Mouse (Mus musculus) embryo, embryonic 11 days (tissue): ENCODE results near the gene Rab8a.

Experiments
- DNase-seq: peaks from one replicate; pipeline ENCODE4 v3.0.0-alpha.2; 2015

Gene Rab8a

DNA sequence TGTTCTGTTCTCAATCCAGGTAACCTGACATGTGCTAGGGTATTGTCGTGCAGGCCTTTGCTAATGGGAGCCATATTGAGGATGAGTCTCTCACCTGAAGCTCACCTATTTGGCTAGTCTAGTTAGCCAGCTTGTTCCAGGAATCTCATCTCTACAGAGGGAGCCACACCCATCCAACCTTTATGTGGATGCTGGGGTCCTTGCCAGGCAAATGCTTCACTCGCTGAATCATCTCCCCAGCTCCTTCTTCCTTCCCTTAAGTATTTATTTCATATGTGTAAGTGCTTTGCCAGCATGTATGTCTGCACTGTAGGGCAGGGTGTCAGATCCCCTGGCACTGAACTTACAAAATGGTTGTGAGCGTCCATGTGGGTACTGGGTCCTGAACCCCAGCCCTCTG is 14.4 kb upstream of the Rab8a start:
- no peak for DNase-seq

DNA sequence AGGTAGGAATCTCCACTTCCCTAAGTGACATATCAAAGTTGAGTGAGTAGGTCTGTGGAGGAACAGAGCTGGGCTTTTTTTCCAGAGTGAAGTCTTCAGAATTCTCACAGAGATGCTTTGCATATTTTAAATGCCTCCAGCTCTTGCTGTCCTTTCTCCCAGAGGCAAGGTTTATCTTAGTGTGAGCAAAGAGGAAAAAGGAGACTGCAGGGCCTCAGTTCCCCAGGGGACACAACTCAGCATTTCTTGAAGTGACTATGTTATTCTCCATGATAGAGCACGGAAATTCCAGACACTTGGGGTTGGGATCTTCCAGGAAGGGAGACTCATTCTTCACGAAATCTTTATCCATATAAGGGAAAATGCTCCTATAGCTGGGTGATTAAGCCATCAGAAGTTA is 13.7 kb upstream of the Rab8a start:
- no peak for DNase-seq

DNA sequence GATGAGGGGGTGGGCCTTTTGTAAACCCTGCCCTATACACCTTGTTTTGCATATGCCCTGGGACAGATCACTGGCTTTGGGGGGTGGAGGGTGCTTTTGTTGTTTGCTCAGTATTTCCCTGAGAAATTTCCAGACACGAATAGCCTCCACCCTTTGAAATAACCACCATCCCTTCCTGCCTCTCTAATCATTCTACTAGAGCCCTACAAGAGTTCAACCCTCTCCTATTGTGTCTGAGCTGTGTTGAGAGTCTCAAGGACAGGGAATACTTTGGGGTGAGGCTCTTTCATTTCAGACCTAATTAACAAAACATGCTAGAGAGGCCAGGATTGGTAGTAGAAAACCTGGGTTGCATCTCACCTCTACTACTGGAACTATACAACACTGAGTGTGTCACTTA is 11.9 kb upstream of the Rab8a start:
- no peak for DNase-seq

DNA sequence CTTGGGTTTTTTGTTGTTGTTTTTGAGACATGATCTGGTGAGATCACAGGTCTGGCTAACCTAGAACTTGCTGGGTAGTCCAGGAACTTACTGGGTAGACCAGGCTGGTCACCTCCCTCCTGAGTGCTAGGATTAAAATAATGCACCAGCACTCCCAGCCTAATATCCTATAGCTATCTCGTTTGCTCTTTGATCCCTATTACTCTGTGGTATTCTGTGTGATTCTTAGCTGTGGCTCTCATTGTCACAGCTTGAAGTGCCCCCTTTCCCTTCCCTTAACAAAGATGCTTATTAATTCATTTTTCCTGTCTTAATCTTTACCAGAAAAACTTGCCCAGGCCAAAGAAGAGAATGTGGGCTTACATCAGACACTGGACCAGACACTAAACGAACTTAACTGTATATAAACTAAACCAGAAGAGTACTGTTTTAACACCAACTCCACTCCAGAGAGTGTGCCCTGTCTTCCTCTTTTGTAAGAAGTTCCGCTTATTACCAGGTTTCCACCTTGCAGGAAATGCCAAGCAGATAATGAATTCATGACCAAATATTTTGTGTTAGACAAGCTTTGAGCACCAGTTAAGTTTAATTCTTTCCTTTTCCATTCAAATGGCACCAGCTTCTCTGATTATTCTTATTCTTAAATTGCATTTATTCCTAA is 9.5 kb upstream of the Rab8a start:
- DNase-seq, result no peak

DNA sequence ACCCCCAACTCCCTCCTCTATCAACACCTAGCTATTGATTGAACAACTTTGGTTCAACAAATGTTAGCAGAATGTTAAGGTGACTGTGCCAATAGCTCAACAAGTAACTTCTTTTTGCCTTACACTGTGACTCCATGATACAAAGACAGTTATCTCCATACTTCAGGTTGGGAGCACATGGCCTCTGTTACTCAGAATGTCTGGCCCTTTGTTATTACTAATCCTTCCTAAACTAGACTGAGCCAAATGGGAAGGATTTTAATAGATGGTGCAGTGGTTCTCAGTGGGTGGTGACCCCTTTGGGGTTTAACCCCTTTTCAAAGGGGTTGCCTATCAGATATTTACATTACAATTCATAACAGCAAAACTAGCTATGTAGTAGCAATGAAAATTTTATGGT is 7.6 kb upstream of the Rab8a start:
- no peak for DNase-seq

DNA sequence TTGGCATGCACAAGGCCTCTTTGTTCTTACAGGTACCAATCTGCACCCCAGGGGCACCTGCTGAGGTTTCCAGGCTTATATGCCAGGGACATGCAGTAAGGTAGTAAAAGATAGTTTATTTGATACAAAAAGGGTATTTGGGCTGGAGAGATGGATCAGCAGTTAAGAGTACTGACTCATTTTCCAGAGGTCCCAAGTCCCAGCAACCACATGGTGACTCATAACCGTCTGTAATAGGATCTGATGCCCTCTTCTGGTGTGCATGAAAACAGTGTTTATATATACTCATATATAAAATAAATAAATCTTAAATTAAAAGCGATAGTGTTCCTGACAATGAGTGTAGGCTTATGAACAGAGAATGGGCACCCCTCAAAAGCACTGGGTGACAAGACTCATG is 2.9 kb upstream of the Rab8a start:
- no peak for DNase-seq

DNA sequence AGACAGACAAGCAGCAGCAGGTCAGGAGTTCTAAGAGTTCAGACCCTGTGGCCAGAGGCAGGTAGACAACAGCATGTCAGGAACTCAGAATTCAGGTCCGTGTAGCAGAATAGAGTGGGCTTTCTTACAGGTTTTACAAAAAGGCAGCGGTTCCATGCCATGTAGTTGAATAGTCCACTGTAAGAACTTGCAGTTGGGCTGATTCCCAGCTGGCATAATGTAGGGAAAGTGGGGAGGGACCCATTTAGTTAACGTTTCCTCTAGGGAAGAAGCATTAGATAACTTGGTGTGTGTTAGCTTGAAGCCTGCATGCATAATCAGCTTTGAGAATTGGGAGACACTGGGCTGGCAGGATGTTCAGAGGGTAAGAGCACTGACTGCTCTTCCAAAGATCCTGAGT is 2.3 kb upstream of the Rab8a start:
- no peak for DNase-seq

DNA sequence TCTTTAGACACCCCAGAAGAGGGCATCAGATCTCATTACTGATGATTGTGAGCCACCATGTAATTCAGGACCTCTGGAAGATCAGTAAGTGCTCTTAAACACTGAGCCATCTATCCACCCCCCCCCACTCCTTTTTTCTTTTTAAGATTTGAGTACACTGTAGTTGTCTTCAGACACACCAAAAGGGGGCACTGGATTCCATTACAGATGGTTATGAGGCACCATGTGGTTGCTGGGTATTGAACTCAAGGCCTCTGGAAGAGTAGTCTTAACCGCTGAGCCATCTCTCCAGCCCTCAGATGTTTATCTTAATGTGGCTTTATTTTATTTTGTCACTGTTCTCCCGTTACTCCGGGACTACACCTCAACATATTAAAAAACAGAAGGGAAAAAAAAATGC is 993 bp upstream of the Rab8a start:
- DNase-seq, result no peak

DNA sequence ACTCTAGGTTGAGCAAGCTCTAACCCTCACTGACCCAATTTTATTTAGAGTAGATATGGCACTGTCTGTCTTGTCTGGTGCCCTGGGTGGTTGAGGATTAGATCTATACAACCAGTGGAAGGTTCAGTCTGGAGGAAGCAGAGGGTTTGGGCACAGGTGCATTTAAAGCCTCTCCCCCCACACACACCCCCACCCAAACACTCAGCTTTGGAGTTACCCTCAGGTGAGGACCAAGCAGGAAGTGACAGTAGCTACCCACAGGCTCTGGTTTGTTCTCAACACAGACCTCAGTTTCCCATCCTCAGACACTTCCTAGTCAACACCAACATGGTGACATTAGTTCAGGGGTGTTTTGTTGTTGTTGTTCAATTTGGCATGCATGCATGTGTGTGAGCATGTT is 1.8 kb downstream of the Rab8a start:
- no peak for DNase-seq

DNA sequence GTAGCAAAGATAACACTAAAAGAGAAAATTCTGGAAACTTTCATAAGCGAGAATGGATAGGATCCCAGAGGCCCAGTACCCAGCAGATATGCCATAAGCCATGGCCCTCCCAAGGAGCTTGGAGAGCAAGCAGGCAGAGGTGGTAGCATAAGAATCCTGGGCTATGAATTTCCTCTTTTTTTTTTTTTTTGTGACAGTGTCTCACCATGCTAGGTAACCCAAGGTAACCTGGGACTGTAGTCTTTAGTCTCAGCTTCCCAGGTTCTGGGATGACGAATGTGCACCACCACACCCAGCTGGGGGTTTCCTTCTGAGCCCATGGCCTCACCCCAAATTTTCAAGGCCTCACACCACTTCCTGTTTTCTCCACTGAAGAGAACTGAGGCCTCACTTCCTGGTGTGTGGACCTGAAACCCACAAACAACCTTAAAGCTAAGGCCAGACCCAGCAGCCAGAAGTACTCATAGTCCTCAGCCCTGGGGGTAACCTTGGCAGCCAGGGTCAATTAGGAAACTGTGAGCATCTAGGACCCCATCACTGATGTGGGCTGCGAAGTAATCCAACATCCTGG is 8.2 kb downstream of the Rab8a start:
- DNase-seq, result no peak

DNA sequence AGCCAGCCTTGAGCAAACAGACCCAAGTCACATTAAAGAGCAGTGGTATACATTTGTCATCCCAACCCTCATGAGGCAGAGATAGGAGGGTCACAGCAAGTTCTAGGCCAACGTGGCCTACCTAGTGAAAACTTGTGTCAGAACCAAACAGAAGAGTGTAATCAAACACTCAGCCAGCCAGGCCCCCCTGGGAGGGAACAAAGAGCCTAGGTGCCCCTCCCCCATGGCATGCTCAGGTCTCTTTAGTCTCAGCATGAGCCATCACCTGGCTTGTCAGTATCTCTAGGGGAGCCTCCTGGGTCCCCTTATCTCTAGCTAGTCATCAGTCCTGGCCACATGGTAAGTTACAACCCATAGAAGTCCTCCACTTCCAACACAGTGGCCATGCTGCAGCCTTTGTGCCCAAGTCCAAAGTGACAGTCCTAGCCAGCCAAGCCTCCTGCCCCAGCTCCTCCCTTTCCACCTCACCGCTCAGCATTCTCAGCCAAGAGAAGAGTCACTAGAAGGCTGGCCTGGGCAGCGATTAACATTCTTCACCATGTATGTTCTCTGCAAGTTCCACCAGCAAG is 8.8 kb downstream of the Rab8a start:
- no peak for DNase-seq

DNA sequence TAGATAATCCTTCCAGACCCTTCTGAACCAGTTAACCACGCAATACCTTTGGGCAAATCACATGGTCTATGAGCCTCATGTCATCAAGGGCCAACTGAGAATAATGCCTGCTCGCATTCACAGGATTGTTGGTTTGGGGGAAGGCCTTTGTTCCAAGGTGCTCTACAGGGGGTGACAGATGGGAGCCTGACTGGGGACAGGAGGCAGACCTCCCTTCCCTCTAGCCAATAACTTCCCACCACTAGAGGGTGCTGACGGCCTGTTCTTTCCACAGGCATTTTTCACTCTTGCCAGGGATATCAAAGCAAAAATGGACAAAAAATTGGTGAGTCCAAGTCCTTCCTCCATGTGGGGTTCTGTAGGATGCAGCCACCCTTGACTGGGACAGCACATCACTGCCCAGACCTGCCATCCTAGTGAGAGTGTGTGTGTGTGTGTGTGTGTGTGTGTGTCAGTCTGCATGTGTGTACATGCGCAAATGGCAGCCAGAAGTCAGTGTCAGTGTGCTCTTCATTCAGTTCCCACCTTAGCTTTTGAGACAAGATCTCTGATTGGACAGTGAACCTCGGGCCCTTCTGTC is 16.4 kb downstream of the Rab8a start:
- DNase-seq, result peak; percentile 78

DNA sequence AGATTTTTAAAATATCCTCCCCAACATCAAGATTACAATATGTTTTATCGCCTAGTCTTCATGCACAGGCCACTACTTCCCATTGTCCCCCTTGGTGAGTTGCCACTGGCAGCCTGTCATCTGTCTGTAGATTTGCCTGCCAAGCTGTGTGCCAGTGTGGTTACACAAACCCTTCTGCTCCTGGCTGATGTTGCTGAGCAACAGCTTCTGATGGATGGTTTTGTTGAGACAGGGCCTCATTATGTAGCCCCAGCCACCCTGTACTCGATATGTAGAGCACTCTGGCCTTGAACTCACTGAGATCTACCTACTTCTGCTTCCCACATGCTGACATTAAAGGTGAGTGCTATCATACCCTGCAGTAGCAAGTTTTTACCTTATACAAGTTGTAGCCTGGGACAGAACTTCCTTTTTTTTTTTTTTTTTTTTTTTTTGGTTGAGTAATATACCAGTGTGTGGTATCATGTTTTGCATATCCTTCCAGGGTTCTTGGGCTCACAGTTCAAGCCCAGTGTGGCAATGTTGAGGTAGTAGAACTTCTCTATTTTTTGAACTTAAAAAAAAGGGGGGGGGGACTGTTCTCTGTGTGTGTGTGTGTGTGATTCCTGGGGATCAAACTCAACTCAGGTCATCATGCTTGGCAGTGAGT is 22.7 kb downstream of the Rab8a start:
- no peak for DNase-seq

DNA sequence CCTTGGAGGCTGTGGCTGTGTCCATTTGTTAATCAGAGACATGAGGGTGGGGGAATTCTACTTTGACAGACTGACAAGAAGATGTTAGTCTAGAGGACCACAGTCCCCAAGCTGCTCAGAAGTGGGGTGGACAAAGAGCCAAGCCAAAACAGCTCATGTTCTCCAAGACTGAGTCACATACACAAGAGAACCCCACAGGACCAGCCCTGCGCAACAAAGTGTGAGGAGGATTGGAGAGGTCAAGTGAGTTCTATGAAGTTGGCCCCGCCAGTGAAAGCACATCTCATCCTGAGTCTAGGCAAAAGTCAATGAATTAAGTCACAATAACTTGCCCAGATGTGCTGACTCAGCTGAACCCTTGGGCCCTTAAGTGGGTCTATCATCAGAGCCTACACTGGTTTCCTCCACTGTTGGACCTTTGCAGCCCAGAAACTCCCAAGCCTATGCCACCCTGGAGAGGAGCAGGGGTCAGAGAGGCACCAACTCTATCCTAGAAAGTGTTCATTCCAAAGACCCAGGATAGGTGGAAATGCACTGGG is 26.9 kb downstream of the Rab8a start:
- no peak for DNase-seq

DNA sequence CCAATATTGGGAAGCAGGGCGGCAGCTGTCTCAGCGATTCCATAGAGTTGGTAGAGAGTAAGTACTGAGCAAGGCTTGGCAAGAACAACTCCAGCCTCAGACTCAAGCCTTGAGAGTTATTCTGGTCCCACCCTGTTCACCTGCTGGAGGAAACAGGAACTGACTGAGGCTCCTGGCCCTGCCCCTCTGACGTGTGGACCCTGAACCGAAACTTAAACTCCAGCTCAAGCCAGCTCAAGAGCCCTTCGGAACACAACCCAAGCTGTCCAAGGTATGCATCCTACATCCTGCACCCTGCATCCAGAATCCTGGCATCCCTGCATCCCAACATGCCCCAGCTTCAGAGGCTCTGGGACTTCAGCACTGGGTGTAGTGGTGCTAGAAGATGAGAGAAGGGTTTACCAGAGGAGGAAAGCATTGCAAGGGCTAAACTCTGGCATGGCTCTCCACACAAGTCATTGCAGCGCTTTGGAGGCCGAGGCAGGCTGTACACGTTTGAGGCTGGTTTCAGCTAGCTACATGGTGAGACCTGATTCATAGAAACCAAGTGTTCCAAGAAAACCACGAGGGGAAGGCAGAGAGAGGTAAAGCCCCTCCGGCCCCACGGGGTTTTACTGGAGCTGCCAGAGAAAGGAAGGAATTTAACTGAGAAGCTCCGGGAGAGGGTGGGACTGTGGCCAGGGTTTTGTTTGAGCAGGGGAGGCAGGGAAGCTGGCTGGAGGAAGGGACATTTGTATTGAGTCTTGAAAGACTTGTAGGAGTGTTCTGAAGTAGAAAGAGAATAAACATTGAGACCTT is 28.6 kb downstream of the Rab8a start, which contains the start of gene Hsh2d:
Gene Hsh2d (plus strand): TSS at position 222 of the 798 bp plus-strand sequence.
- DNase-seq, result no peak

DNA sequence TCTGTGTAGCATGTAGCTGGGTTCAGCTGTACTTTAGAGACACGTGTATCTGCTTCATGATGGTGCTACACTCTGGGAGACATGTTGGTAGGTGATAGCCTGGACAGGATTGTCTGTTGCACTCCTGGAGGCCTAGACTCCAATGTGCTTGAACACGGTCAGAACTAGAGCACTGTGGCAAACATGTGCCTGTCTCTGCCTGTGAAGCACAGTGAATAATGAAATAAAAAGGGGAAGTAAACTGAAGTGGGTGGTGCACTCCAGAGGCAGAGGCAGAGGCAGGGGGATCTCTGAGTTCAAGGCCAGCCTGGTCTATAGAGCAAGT is 29.2 kb downstream of the Rab8a start:
- DNase-seq, result no peak

DNA sequence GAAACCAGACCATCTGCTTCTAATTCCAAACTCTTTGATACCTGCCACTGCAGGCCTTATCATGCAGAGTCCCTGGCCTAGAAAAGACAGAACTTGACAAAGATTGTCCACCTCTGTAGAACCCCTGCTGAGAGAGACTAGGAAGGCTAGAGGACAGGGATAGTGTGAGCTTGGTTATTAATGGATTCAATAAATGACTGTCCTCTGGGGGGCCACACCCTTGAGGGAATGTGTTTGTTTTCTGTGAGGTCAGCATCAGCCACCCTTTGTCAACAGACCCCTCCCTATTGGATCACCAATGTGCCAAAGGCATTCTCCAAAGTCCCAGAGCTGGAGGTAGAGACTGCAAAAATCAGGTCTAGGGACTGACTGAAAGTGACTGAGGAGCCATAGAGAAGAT is 31.1 kb downstream of the Rab8a start:
- DNase-seq, result no peak

DNA sequence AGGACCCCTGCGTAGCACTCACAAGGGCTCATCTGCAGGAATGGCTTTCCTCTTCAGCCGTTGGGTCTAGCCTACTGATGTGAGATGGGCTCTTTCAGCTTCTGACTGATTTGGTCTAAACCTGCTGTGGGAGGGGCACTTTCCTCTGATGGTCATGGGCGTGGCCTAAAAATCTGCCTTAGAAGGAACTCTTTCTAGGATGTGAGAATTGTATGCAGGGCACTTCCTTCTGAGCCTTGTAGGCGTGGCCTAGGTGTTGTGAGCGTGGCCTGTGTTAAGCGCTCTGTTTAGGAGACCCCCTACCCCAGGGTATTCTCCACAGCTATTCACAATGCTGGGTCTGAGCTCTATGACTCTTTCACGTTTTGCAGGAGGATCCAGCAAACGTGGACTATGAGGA is 37.0 kb downstream of the Rab8a start:
- no peak for DNase-seq

DNA sequence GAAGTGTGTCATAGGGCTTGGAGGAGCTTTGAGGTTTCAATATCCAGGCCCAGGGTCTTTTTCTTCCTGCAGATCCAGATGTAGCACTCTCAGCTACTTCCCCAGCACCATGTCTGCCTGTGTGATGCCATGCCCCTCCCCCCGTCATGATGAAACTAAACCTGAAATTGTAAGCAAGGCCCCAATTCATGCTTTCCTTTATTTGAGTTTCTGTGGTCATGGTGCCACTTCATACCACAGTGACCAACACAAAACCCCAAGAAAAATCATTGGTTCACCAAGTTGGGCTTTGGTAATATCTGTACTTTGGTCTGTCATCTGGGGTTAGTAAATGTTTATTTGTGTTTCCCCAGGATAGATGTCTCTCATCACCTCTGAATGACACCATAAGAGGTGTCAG is 47.6 kb downstream of the Rab8a start:
- DNase-seq, result no peak

DNA sequence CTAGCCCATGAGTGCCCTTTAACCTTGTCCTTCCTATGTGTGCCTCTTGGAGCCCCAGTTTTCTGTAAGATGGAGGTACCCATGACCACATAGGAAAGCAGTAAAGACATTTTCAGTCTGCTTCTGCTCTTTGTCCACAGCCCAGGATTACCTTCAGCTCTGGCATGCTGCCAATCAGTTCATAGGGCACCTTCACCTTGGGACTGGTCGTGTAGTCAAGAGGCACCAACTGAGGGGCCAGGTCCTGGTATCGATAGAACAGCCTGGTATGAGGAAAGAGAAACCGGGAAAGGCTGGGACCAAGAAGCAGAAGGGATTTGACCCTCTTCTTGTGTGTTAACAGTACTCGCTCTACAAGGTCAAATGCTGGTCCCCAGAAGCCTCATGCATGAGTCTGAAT is 49.2 kb downstream of the Rab8a start:
- no peak for DNase-seq

DNA sequence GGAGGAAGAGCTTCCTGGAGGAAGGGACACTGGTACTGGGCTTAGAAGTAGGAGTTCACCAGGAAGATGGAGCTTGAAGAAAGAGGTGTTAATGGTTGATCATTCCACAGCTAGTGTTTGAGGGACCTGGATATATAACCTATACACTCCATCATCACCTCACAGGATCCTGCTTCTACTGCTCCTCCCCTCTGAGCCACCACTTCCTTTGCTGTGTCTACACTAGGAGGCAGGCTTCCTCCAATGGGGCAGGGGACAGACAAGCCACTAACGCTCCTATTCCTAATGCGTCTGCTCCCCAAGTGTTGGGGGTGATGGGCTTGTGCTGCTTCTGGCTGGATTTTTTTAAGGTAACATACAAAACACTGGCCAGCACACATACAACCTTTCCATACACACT is 49.7 kb downstream of the Rab8a start:
- DNase-seq, result no peak

DNA sequence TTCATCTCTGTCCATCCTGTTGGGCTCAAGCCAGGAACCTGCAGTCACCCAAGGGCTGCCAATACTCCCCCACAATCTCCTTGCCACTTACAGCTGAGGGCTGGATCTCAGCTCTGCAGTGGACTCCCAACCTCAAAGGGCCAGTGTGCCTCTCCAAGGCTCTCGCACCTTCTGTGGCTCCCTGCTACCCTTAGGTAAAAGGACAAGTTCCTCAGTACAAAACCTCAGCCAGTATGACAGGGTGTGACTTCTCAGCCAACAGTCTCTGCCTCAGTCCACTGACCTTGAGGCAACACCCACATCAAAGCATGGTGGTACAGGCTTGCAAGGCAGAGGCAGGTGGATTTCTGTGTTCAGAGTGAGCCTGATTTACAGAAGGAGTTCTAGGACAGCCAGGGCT is 50.8 kb downstream of the Rab8a start:
- no peak for DNase-seq

DNA sequence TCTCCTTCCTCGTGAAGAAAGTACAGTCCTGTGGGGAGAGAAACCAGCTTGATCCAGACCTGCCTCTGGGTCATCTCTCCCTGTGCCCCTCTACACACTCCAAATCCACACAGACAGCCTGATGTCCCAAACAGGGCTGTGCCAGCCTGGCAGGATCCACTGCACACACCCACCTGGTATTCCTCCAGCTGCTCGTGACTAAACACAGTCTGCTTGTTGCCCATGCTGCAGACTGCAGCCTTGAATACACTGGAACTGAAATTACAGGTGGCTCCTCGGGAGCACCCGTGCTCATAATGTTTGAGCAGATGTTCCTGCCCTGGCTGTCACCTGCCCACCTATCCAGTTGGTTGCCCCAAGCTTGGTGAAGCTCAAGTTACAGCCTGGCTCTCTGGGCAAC is 51.8 kb downstream of the Rab8a start, which contains the start of gene Cib3:
Gene Cib3 (minus strand): TSS at position 87 of the 400 bp plus-strand sequence.
- no peak for DNase-seq
